Mouse (Mus musculus): ENCODE measurements at regions not wholly inside any gene's neighbourhood (a gene's known extent, or its start where the extent isn't known, plus 50 kb on each side); places are given as distances from the start of the nearest gene placed in this dataset.

- no peak for DNase-seq
Measured at GRCm38 (mm10) chr8:6577868-6578634, 1472.9 kb upstream of the Slc10a2 start.

GRCm38 (mm10) chr8:6575241-6575640 is 1470.1 kb upstream of the Slc10a2 start:
- no peak for DNase-seq

- DNase-seq: no peak
Measured at GRCm38 (mm10) chr8:6573492-6573891, 1468.3 kb upstream of the Slc10a2 start.

DNA sequence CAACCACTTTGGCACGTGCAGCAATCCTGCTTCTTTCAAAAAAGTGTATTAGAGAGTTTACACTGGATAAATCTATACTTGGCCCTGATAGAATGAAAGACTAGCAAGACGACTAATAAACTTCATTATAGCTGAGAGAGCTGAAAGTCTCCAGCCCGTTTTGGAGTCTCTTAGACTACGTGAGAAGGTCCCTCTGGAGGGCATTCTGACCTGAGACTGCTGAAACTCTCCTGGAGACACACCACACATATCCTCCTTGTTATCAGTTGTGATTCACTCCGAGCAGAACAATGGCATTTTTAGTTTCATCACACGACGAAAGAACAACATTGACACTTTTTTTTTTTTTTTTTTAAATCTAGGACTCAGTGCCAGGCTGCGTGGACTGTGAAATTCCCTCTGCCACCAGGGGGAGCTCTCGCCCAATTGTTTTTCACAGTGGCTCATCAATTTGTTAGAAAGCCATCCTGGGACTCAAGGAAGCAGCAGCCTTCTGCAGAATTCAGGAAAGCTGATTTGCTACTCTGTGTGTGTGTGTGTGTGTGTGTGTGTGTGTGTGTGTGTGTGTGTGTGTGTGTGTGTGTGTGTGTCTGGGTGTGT is 1467.0 kb upstream of the Slc10a2 start:
- peak; percentile 80 for DNase-seq

DNA sequence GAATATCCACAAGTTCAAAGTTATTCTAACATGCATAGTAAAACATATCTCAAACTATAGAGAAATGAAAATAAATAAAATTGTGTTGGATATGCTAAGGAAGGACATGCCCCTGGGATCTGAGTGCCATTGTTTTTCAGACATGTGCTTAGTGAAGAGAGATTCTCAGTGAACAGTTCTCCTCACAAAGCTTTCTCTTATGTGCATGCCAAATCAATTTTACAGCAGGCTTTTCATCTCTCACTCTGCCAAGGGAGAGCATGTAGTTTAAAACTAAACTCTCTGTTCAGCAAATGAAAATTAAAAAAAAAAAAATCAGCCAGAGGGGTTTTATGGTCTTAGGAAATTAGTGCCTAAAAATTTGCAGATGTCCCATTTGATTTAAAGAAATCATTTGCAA is 1445.8 kb upstream of the Slc10a2 start:
- DNase-seq: no peak

DNA sequence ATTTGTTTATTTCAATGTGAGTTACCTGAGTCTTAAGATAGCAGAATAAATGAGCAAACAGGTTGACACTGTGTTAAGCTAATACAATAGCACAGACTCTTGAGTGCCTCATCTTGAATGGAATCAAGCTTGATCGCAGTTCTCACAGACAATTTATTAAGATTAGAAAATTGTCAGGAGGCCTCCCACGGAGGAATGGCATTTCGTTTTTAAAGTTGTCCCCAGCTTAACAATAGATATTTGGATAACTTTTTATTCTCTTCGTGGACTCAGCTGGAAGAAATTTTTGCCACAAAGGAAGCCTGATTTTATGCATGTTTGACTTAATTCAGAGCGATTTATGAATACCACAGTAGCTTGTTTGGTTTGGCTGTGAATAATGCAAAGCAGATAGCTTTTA is 1422.0 kb upstream of the Slc10a2 start:
- no peak for DNase-seq

GRCm38 (mm10) chr8:6515882-6516682 is 1410.9 kb upstream of the Slc10a2 start:
- no peak for DNase-seq

- no peak for DNase-seq
Measured at GRCm38 (mm10) chr8:6492453-6492852, 1387.3 kb upstream of the Slc10a2 start.

GRCm38 (mm10) chr8:6481966-6482365 is 1376.8 kb upstream of the Slc10a2 start:
- DNase-seq: no peak

DNA sequence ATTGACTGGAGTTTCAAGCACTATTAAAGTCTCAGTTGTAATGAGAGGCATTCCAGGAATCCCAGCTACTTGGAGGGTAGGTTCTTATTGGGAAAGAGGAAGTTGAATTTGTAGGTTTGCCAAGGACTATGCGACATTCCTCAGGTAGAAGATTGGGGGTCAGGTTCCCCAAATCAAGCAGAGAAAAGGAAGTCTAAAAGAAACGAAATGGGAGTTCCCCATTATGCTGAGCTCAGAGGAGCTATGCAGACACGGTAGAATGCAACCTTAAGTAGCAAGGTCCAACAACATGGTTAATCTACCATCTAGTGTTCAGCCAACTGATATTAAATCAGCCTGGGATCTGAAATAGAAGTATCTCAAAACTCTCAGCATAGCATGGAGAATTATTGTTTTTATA is 1365.9 kb upstream of the Slc10a2 start:
- no peak for DNase-seq

- no peak for DNase-seq
Measured at GRCm38 (mm10) chr8:6456553-6457180, 1351.5 kb upstream of the Slc10a2 start.

- DNase-seq: no peak
Measured at GRCm38 (mm10) chr8:6448301-6448700, 1343.2 kb upstream of the Slc10a2 start.

DNA sequence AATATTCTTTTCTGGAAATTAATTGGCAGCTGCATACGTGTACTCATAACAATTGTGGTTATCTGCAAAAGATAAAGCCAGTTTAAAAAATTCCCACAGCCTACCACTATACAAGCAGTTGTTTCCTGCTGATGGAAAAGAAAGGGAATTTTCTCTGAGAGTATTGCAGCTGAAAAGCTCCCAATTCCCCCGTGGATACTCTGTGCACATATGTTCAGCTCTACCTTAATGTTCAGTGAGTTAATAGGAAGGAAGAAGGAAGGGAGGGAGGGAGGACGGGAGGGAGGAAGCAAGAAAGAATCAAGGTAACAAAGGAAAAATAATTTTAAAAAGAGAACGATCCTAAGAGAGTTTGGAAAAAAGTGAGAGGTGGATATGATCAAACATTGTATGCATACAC is 1333.9 kb upstream of the Slc10a2 start:
- no peak for DNase-seq

Data from kidney, adult 18-20 months (tissue).